Mouse (Mus musculus): ENCODE measurements around the gene Otoa.

DNA sequence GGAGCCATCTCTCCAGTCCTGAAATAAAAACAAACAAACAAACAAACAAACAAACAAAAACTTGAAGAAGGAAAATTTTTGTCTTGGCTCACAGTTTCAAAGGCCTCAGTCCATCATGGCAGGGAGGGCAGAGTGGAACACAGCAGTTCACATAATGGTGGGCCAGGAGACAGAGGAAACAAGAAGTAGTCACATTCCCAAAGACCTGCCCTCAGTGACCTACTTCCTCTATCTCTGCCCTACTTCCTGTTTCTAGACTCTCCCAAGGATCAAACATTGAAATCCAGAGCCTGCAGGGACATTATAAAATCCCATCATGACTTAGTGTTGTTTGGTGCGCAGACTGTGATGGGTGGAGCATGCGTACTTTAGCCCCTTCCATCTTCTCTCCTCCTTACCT lies 49.4 kb downstream of the Otoa start:
- TF ChIP-seq CTCF (IDR thresholded peaks at IDR 0.05; ENCODE audit: low read depth): no peak
- TF ChIP-seq EP300 (IDR thresholded peaks at IDR 0.05; ENCODE audit: low read depth): no peak

Measured in liver, embryonic 14.5 days (tissue).